Mouse (Mus musculus) erythroblast, embryonic 14.5 days (primary cell): ENCODE results near the gene Gtf3c6. TPM values are rescaled to one million over a fixed set of nuclear protein-coding genes. Genes with fewer than 3 reads are reported as not detected.

Experiments
- H3K27me3 ChIP-seq: 2 replicates; pipeline ENCODE4 v1.6.1; 2012; ENCODE audit warnings: inconsistent platforms; ENCODE audit not compliant: control insufficient read depth
- H3K36me3 ChIP-seq: 2 replicates; pipeline ENCODE4 v1.6.1; 2012; ENCODE audit warnings: mild to moderate bottlenecking, inconsistent platforms; ENCODE audit not compliant: control insufficient read depth
- H3K4me1 ChIP-seq: 2 replicates; pipeline ENCODE4 v1.6.1; 2012; ENCODE audit warnings: inconsistent platforms; ENCODE audit not compliant: control insufficient read depth
- H3K4me3 ChIP-seq: replicated peaks from 2 replicates; pipeline ENCODE3; 2012; ENCODE audit warnings: moderate library complexity, mild to moderate bottlenecking, inconsistent platforms
- H3K9me3 ChIP-seq: 2 replicates; pipeline ENCODE4 v1.6.1; 2012; ENCODE audit warnings: low read length, inconsistent platforms, mixed read lengths; ENCODE audit not compliant: control insufficient read depth
- GATA1 ChIP-seq: IDR thresholded peaks from 2 replicates; pipeline ENCODE4 v1.6.1; 2012; ENCODE audit warnings: low read length, inconsistent platforms, mixed read lengths
- TAL1 ChIP-seq: IDR thresholded peaks from 3 replicates; pipeline ENCODE4 v1.6.1; 2012; ENCODE audit warnings: low read length, inconsistent platforms, mixed read lengths
- polyA plus RNA-seq: library from polyadenylated mRNA; stranded (reverse); fragments of >175 nt; gene quantifications from 2 replicates; pipeline ENCODE4 v1.2.3, GENCODE M21; 2012

Gtf3c6 gene
- polyA plus RNA-seq, 1 experiment = 0.79 TPM

DNA sequence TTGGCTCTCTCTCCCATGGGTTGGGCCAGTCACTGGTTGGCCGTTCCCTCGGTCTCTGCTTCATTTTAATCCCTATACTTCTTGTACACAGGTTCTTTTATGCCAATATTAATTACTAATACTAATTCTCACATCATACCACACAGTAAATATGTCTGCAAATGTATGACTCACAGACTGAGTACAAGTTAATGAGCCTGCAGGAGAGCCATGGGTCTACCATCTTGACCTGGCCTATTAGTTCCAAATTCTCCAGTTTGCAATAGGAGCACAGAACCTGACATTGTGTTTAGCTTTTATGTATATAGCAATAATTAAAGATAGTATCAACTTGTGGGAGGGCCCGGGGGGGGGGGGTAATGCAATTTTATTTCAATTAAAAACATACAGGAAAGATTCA, 27.1 kb upstream of the Gtf3c6 start:
- Histone ChIP-seq H3K27me3 (no peaks in the 10 kb centered on the region), H3K4me3 (no peak overlapping the region), H3K9me3 (no peaks in the 10 kb centered on the region), H3K4me1 (peaks cover 11% of the 10 kb centered on the region), H3K36me3 (peaks cover 48% of the 10 kb centered on the region)
- TF ChIP-seq TAL1 = no peak
- TF ChIP-seq GATA1 = no peak

- Histone ChIP-seq H3K36me3 (peaks cover 41% of the 10 kb centered on the region), H3K4me1 (peaks cover 18% of the 10 kb centered on the region), H3K9me3 (no peaks in the 10 kb centered on the region), H3K27me3 (no peaks in the 10 kb centered on the region), H3K4me3 (no peak overlapping the region)
- TF ChIP-seq TAL1 (no peak), GATA1 (no peak)
Observed at GRCm38 (mm10) chr10:40284179-40284831, 26.4 kb upstream of the Gtf3c6 start.

DNA sequence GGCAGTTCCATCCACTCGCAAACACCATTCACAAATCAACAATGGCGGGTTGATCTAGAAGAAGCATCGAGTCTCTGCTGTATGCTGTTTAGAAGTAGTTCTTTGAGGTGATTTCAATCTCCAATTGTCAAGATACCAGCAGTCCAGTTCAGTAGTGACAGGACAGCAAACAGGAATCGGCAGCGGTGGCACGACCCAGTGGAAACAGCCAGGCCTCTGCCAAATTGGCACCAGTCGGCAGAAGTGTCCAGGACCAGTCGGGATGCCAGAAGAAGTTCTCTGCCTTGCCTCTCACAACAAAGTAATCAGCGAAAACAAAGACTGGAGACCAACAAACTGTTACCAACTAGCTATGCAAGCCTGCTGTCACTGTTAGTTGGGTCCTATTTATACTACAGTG, 25.7 kb upstream of the Gtf3c6 start:
- no peaks in the 10 kb centered on the region for H3K27me3 ChIP-seq
- H3K4me3 ChIP-seq = no peak overlapping the region
- H3K36me3 ChIP-seq = peaks cover 37% of the 10 kb centered on the region
- H3K4me1 ChIP-seq = peaks cover 25% of the 10 kb centered on the region
- H3K9me3 ChIP-seq = no peaks in the 10 kb centered on the region
- TF ChIP-seq TAL1 (no peak), GATA1 (no peak)

DNA sequence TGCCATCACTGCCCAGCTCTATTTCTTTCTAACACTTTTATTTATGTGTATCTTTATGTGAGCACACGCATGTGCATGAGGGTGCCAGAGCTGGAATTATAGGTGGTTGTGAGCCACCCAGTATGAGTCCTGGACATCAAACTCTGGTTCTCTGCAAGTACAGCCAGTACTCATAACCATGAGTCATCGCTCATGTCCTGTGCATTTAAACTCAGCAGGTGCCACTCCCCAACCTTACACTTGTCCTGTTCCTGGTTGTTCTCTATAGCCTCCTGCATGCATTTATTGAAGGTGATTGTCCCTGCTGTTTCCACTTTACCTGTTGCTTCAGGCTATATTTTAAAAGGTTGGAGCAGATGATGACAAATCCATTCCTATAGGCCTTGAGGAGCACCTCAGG, 23.7 kb upstream of the Gtf3c6 start:
- Histone ChIP-seq H3K9me3 (no peaks in the 10 kb centered on the region), H3K4me1 (peaks cover 34% of the 10 kb centered on the region), H3K27me3 (no peaks in the 10 kb centered on the region), H3K4me3 (no peak overlapping the region), H3K36me3 (peaks cover 25% of the 10 kb centered on the region)
- TF ChIP-seq TAL1 (no peak), GATA1 (no peak)

DNA sequence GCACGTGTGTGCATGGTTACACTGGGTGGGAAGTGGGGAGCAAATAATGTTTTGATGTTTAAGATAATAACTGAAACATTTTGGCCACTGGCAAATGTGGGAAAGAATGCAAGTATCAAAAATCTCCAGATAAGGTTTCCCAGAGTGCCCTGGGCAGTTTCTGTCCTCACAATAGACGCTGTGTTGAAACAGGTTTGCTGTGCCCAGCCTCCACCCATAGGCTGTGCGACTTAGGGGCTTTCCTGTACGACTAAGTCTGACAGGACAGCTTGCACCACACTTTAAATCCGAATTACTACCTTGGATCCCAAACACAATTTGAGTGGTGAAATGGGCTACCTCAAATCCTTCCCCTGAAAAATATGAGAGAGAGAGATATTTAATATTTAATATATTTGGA, 20.4 kb upstream of the Gtf3c6 start:
- TF ChIP-seq TAL1 = no peak
- no peak for TF ChIP-seq GATA1
- Histone ChIP-seq H3K4me3 (no peak overlapping the region), H3K36me3 (no peaks in the 10 kb centered on the region), H3K9me3 (no peaks in the 10 kb centered on the region), H3K27me3 (no peaks in the 10 kb centered on the region), H3K4me1 (peaks cover 65% of the 10 kb centered on the region)

DNA sequence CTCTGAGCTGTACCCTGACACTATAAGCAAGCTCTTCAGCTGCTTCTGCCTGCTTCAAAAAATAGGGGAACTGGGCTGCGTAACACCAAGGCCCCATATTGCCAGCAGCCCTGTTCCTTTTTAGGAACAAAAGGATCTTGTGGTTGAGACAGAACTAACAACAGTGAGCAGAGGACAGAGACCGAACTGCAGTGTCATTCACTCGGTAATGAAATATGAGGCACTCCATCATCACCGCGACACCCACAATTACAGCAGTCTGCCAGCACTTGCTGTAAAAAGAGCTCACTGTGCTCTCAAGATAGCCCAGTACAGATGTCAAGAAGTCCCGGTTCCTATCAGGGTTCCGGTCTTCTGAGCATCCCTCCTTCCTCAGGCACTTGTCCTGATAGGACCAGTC, 18.1 kb upstream of the Gtf3c6 start:
- Histone ChIP-seq H3K36me3 (no peaks in the 10 kb centered on the region), H3K4me3 (no peak overlapping the region), H3K27me3 (peaks cover 2% of the 10 kb centered on the region; the same call in 1 of the 2 replicates), H3K9me3 (no peaks in the 10 kb centered on the region), H3K4me1 (peaks cover 69% of the 10 kb centered on the region)
- TF ChIP-seq GATA1 = no peak
- TF ChIP-seq TAL1 = no peak

- H3K4me3 ChIP-seq = peak overlapping the region; percentile 33
Observed at GRCm38 (mm10) chr10:40273938-40274337, 16.0 kb upstream of the Gtf3c6 start.

GRCm38 (mm10) chr10:40271216-40271615, 13.3 kb upstream of the Gtf3c6 start:
- TF ChIP-seq TAL1 = no peak
- no peak for TF ChIP-seq GATA1
- H3K4me3 ChIP-seq = no peak overlapping the region
- H3K27me3 ChIP-seq = peaks cover 15% of the 10 kb centered on the region
- H3K9me3 ChIP-seq = no peaks in the 10 kb centered on the region
- no peaks in the 10 kb centered on the region for H3K36me3 ChIP-seq
- H3K4me1 ChIP-seq = peaks cover 43% of the 10 kb centered on the region

More at GRCm38 (mm10) chr10:40273938-40274337, 16.0 kb upstream of the Gtf3c6 start:
- no peaks in the 10 kb centered on the region for H3K9me3 ChIP-seq
- H3K4me1 ChIP-seq = peaks cover 55% of the 10 kb centered on the region
- peaks cover 8% of the 10 kb centered on the region for H3K27me3 ChIP-seq
- peak; percentile 94 for TF ChIP-seq GATA1
- TF ChIP-seq TAL1 = peak; percentile 95
- H3K36me3 ChIP-seq = no peaks in the 10 kb centered on the region

GRCm38 (mm10) chr10:40264920-40265319, 7.0 kb upstream of the Gtf3c6 start:
- H3K27me3 ChIP-seq = peaks cover 12% of the 10 kb centered on the region
- no peaks in the 10 kb centered on the region for H3K9me3 ChIP-seq
- peaks cover 16% of the 10 kb centered on the region for H3K4me1 ChIP-seq
- no peaks in the 10 kb centered on the region for H3K36me3 ChIP-seq
- no peak overlapping the region for H3K4me3 ChIP-seq
- TF ChIP-seq TAL1 = no peak
- TF ChIP-seq GATA1 = no peak

DNA sequence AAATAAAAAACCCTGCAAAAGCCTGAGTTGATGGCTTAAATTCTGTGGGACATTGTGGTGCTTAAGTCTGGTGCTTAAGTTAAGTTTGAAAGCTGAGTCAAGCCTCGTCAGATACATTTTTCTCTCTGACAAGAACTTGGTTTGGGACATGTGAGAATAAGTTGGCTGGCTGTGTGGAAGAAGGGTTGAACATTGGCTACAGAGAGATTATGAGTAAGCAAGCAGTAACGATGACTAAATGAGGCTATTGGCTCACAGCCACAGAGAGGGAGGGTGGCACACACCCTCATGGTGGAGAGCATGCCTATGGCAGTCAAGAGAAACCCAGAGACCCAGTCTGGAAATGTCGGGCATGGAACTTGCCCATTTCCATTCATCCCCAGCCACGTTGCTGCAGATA, 5.8 kb upstream of the Gtf3c6 start:
- no peaks in the 10 kb centered on the region for H3K9me3 ChIP-seq
- peaks cover 28% of the 10 kb centered on the region for H3K4me1 ChIP-seq
- H3K4me3 ChIP-seq = no peak overlapping the region
- no peaks in the 10 kb centered on the region for H3K36me3 ChIP-seq
- peaks cover 7% of the 10 kb centered on the region for H3K27me3 ChIP-seq
- TF ChIP-seq GATA1 (no peak), TAL1 (no peak)
